Mouse (Mus musculus): Measurements from ENCODE around the gene Ccdc6. TPM values are rescaled to one million over a fixed set of nuclear protein-coding genes. Genes with fewer than 3 reads are reported as not detected.
A peak's percentile ranks its signal among the peaks of the same experiment; 100 is the strongest.

The Ccdc6 gene
- polyA plus RNA-seq, 1 experiment from 2014 or later = 13.1 TPM

DNA sequence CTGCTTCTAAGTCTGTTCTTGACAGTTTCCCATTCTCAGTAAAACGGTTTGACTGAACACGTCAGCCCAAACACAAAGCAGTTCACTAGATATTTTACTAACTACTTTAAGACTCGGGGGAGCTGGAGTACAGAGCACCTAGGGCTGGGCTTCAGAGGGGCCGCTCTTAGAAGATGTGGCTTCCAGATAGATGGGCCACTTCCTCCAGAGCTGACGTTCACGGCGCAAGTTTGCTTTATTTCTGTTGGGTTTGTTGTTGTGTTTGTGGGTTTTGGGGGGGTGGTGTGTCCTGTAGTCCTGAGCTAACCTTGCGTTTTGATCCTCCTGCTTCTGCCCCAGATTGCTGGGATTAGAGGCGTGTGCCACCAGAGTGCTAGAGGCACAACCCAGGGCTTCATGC, 83.8 kb downstream of the Ccdc6 start:
- Histone ChIP-seq H3K9me3 (replicated peaks; ENCODE audit: control insufficient read depth, low read length) (no peaks in the 10 kb centered on the region), H3K9ac (ENCODE audit: low read length) (no peak overlapping the region), H3K36me3 (ENCODE audit: control insufficient read depth, insufficient read depth, low read length) (peaks cover 11% of the 10 kb centered on the region; the same call in 1 of the 2 replicates), H3K4me3 (replicated peaks; ENCODE audit: low read length) (no peak overlapping the region), H3K4me2 (ENCODE audit: low read depth, low read length) (no peak overlapping the region), H3K4me1 (ENCODE audit: control insufficient read depth, insufficient read depth, low read length) (no peaks in the 10 kb centered on the region), H3K27ac (ENCODE audit: low read length) (no peak overlapping the region), H3K27me3 (ENCODE audit: control insufficient read depth, insufficient read depth, low read length) (no peaks in the 10 kb centered on the region)
- ATAC-seq (ENCODE audit: insufficient read depth, low FRiP score) = no peak
- 84% methylated on average over 9 of the region's 9 CpGs for WGBS

GRCm38 (mm10) chr10:70181279-70181972, 84.5 kb downstream of the Ccdc6 start:
- no peaks in the 10 kb centered on the region for H3K9me3 ChIP-seq (replicated peaks; ENCODE audit: control insufficient read depth, low read length)
- peaks cover 8% of the 10 kb centered on the region; the same call in 1 of the 2 replicates for H3K36me3 ChIP-seq (ENCODE audit: control insufficient read depth, insufficient read depth, low read length)
- no peak overlapping the region for H3K27ac ChIP-seq (ENCODE audit: low read length)
- no peak overlapping the region for H3K4me3 ChIP-seq (replicated peaks; ENCODE audit: low read length)
- no peaks in the 10 kb centered on the region for H3K4me1 ChIP-seq (ENCODE audit: control insufficient read depth, insufficient read depth, low read length)
- 72% methylated on average over 11 of the region's 11 CpGs for WGBS
- ATAC-seq (ENCODE audit: insufficient read depth, low FRiP score) = no peak
- H3K9ac ChIP-seq (ENCODE audit: low read length) = no peak overlapping the region
- no peak overlapping the region for H3K4me2 ChIP-seq (ENCODE audit: low read depth, low read length)
- no peaks in the 10 kb centered on the region for H3K27me3 ChIP-seq (ENCODE audit: control insufficient read depth, insufficient read depth, low read length)

GRCm38 (mm10) chr10:70183210-70184080, 86.5 kb downstream of the Ccdc6 start:
- no peaks in the 10 kb centered on the region for H3K27me3 ChIP-seq (ENCODE audit: control insufficient read depth, insufficient read depth, low read length)
- no peak overlapping the region for H3K4me2 ChIP-seq (ENCODE audit: low read depth, low read length)
- H3K4me3 ChIP-seq (replicated peaks; ENCODE audit: low read length) = no peak overlapping the region
- no peak overlapping the region for H3K27ac ChIP-seq (ENCODE audit: low read length)
- 67% methylated on average over 15 of the region's 15 CpGs for WGBS
- H3K9me3 ChIP-seq (replicated peaks; ENCODE audit: control insufficient read depth, low read length) = no peaks in the 10 kb centered on the region
- no peak for ATAC-seq (ENCODE audit: insufficient read depth, low FRiP score)
- H3K36me3 ChIP-seq (ENCODE audit: control insufficient read depth, insufficient read depth, low read length) = 0 out of 2 replicates have a peak, but pooled peaks cover 4% of the 10 kb centered on the region
- H3K4me1 ChIP-seq (ENCODE audit: control insufficient read depth, insufficient read depth, low read length) = no peaks in the 10 kb centered on the region
- no peak overlapping the region for H3K9ac ChIP-seq (ENCODE audit: low read length)

DNA sequence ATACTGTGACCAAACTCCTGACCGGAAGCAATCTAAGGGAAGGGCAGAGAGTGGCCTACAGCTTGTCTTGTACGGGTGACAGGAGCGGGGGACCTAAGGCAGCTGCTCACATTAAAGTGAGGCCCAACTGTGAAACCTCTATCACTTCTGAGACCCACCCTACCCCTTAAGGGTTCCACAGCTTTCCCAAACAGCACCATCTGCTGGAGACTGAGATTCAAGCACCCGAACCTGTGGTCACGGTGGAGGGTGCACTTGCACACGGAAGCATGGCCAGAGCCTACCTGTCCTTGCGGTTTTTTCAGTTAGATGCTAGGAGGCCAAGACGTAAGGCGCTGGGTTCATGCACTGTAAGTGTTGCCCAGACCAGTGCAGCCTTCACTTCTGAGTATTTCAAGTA, 89.2 kb downstream of the Ccdc6 start:
- peak; percentile 52; the same call in 1 of the 2 replicates for ATAC-seq (ENCODE audit: insufficient read depth, low FRiP score)
- Histone ChIP-seq H3K4me3 (replicated peaks; ENCODE audit: low read length) (no peak overlapping the region), H3K27ac (ENCODE audit: low read length) (no peak overlapping the region), H3K27me3 (ENCODE audit: control insufficient read depth, insufficient read depth, low read length) (no peaks in the 10 kb centered on the region), H3K36me3 (ENCODE audit: control insufficient read depth, insufficient read depth, low read length) (peaks cover 15% of the 10 kb centered on the region; the same call in 1 of the 2 replicates), H3K4me2 (ENCODE audit: low read depth, low read length) (no peak overlapping the region), H3K4me1 (ENCODE audit: control insufficient read depth, insufficient read depth, low read length) (no peaks in the 10 kb centered on the region), H3K9me3 (replicated peaks; ENCODE audit: control insufficient read depth, low read length) (no peaks in the 10 kb centered on the region), H3K9ac (ENCODE audit: low read length) (no peak overlapping the region)
- WGBS = 73% methylated on average over 9 of the region's 9 CpGs

- WGBS = 90% methylated on average over 7 of the region's 7 CpGs
Measured at GRCm38 (mm10) chr10:70186586-70186985, 89.7 kb downstream of the Ccdc6 start.

GRCm38 (mm10) chr10:70189864-70190263, 92.9 kb downstream of the Ccdc6 start:
- Histone ChIP-seq H3K4me1 (ENCODE audit: control insufficient read depth, insufficient read depth, low read length) (no peaks in the 10 kb centered on the region), H3K36me3 (ENCODE audit: control insufficient read depth, insufficient read depth, low read length) (peaks cover 23% of the 10 kb centered on the region; the same call in 1 of the 2 replicates), H3K9ac (ENCODE audit: low read length) (no peak overlapping the region), H3K9me3 (replicated peaks; ENCODE audit: control insufficient read depth, low read length) (no peaks in the 10 kb centered on the region), H3K4me2 (ENCODE audit: low read depth, low read length) (no peak overlapping the region), H3K4me3 (replicated peaks; ENCODE audit: low read length) (no peak overlapping the region), H3K27ac (ENCODE audit: low read length) (no peak overlapping the region), H3K27me3 (ENCODE audit: control insufficient read depth, insufficient read depth, low read length) (no peaks in the 10 kb centered on the region)
- ATAC-seq (ENCODE audit: insufficient read depth, low FRiP score) = no peak
- 82% methylated on average over 13 of the region's 13 CpGs for WGBS

More at GRCm38 (mm10) chr10:70186586-70186985, 89.7 kb downstream of the Ccdc6 start:
- Histone ChIP-seq H3K36me3 (ENCODE audit: control insufficient read depth, insufficient read depth, low read length) (peaks cover 15% of the 10 kb centered on the region; the same call in 1 of the 2 replicates), H3K4me1 (ENCODE audit: control insufficient read depth, insufficient read depth, low read length) (no peaks in the 10 kb centered on the region), H3K4me2 (ENCODE audit: low read depth, low read length) (no peak overlapping the region), H3K4me3 (replicated peaks; ENCODE audit: low read length) (no peak overlapping the region), H3K27ac (ENCODE audit: low read length) (no peak overlapping the region), H3K27me3 (ENCODE audit: control insufficient read depth, insufficient read depth, low read length) (no peaks in the 10 kb centered on the region), H3K9ac (ENCODE audit: low read length) (no peak overlapping the region), H3K9me3 (replicated peaks; ENCODE audit: control insufficient read depth, low read length) (no peaks in the 10 kb centered on the region)
- no peak for ATAC-seq (ENCODE audit: insufficient read depth, low FRiP score)

- H3K9me3 ChIP-seq (replicated peaks; ENCODE audit: control insufficient read depth, low read length) = no peaks in the 10 kb centered on the region
- H3K27me3 ChIP-seq (ENCODE audit: control insufficient read depth, insufficient read depth, low read length) = no peaks in the 10 kb centered on the region
- no peak overlapping the region for H3K27ac ChIP-seq (ENCODE audit: low read length)
- no peak overlapping the region for H3K9ac ChIP-seq (ENCODE audit: low read length)
- no peak for ATAC-seq (ENCODE audit: insufficient read depth, low FRiP score)
- H3K4me1 ChIP-seq (ENCODE audit: control insufficient read depth, insufficient read depth, low read length) = peaks cover 8% of the 10 kb centered on the region; the same call in 1 of the 2 replicates
- peaks cover 14% of the 10 kb centered on the region; the same call in 1 of the 2 replicates for H3K36me3 ChIP-seq (ENCODE audit: control insufficient read depth, insufficient read depth, low read length)
- H3K4me3 ChIP-seq (replicated peaks; ENCODE audit: low read length) = no peak overlapping the region
- H3K4me2 ChIP-seq (ENCODE audit: low read depth, low read length) = no peak overlapping the region
- WGBS = 61% methylated on average over 9 of the region's 9 CpGs
Measured at GRCm38 (mm10) chr10:70194283-70194682, 97.4 kb downstream of the Ccdc6 start.

GRCm38 (mm10) chr10:70195279-70195678, 98.4 kb downstream of the Ccdc6 start:
- Histone ChIP-seq H3K4me2 (ENCODE audit: low read depth, low read length) (no peak overlapping the region), H3K9ac (ENCODE audit: low read length) (no peak overlapping the region), H3K4me1 (ENCODE audit: control insufficient read depth, insufficient read depth, low read length) (peaks cover 8% of the 10 kb centered on the region; the same call in 1 of the 2 replicates), H3K27ac (ENCODE audit: low read length) (peak overlapping the region; percentile 47), H3K4me3 (replicated peaks; ENCODE audit: low read length) (no peak overlapping the region), H3K36me3 (ENCODE audit: control insufficient read depth, insufficient read depth, low read length) (peaks cover 8% of the 10 kb centered on the region; the same call in 1 of the 2 replicates), H3K9me3 (replicated peaks; ENCODE audit: control insufficient read depth, low read length) (no peaks in the 10 kb centered on the region), H3K27me3 (ENCODE audit: control insufficient read depth, insufficient read depth, low read length) (no peaks in the 10 kb centered on the region)
- 71% methylated on average over 7 of the region's 7 CpGs for WGBS
- ATAC-seq (ENCODE audit: insufficient read depth, low FRiP score) = no peak; the same call in 1 of the 2 replicates

DNA sequence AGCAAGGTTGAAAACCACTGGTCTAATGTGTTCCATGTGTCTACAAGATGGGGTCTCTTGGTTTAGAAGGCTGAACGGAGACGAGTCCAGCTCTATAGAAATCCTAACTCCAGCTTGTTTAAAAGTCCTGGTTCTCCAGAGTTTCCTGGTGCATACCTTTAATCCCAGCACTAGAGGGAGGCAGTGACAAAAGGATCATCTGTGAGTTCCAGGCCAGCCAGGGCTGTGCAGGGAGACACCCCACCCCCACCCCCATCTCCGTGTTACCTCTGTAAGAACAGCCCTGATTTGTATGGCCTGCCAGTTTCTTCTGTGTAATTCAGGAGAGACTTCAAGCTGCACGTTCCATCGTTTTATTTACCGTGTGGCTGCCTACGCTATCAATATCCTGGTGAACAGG, 98.9 kb downstream of the Ccdc6 start:
- peaks cover 8% of the 10 kb centered on the region; the same call in 1 of the 2 replicates for H3K36me3 ChIP-seq (ENCODE audit: control insufficient read depth, insufficient read depth, low read length)
- no peaks in the 10 kb centered on the region for H3K27me3 ChIP-seq (ENCODE audit: control insufficient read depth, insufficient read depth, low read length)
- H3K4me1 ChIP-seq (ENCODE audit: control insufficient read depth, insufficient read depth, low read length) = peaks cover 8% of the 10 kb centered on the region; the same call in 1 of the 2 replicates
- H3K27ac ChIP-seq (ENCODE audit: low read length) = peak overlapping the region; percentile 47
- peak; percentile 74; the same call in 1 of the 2 replicates for ATAC-seq (ENCODE audit: insufficient read depth, low FRiP score)
- H3K4me2 ChIP-seq (ENCODE audit: low read depth, low read length) = no peak overlapping the region
- H3K9ac ChIP-seq (ENCODE audit: low read length) = no peak overlapping the region
- H3K9me3 ChIP-seq (replicated peaks; ENCODE audit: control insufficient read depth, low read length) = no peaks in the 10 kb centered on the region
- 38% methylated on average over 7 of the region's 7 CpGs for WGBS
- no peak overlapping the region for H3K4me3 ChIP-seq (replicated peaks; ENCODE audit: low read length)

Data from stomach, embryonic 16.5 days (tissue).